Mouse (Mus musculus): ENCODE results near the gene C330021F23Rik.

GRCm38 (mm10) chr8:3567641-3568371 is at the start of gene C330021F23Rik:
- no peak for TF ChIP-seq CTCF (IDR thresholded peaks at IDR 0.05; ENCODE audit: extremely low read depth, insufficient read depth, low read length)
- TF ChIP-seq POLR2A (IDR thresholded peaks at IDR 0.05; ENCODE audit: extremely low read depth, insufficient read depth, low read length) = no peak
